Mouse (Mus musculus) CD4-positive naive resting alpha-beta T cell, adult 57 days (primary cell): ENCODE data around the gene Mgat1. TPM values are rescaled to one million over a fixed set of nuclear protein-coding genes. Genes with fewer than 3 reads are reported as not detected.

ENCODE experiments used
- total RNA-seq: library from RNA; stranded (reverse); gene quantifications from one replicate; pipeline ENCODE4 v1.2.4, GENCODE M21; 2023

The Mgat1 gene
- 52.8 TPM for total RNA-seq

DNA sequence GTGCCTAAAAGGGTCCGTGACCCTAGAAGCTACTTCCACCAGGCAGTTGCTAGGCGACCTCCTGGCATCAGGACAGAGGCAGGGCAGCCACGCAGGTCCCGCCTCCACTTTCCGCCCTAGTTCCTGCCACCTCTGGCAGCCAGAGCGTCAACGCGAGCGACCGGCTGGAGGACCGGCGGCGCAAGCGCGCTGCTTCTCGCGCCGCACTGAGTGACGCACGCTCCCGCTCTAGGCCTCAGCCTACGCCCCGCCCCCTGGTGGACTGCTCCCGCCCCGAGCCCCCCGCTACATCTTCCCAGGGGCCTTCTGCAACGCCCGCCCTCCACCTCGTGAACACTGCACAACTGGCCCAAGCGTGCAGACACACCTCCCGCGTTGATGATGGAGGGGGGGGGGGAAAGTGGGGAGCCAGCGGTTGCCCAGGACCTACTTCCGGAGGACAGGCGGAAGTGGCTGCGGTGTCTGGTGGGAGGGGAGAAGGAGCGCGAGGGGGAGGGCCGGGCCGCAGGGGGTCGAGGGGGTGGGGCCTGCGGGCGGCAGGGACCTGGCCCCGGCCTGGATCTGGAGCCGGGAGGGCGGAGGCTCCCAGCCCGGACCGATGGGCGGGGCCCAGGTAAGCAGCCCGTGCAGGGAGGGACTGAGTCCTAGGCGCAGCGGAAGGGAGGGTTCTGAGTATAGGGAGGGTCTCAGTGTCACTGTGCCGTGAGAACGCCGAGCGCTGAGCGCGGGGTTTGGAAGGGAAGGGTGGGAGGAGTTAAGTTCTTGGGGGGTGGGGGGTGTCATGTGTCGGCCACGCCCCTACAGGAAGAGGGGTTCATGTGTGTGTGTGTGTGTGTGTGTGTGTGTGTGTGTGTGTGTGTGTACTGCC, at the start of gene Mgat1:
TSS of gene Mgat1 (plus strand) at position 465 of the 868 bp plus-strand sequence.

DNA sequence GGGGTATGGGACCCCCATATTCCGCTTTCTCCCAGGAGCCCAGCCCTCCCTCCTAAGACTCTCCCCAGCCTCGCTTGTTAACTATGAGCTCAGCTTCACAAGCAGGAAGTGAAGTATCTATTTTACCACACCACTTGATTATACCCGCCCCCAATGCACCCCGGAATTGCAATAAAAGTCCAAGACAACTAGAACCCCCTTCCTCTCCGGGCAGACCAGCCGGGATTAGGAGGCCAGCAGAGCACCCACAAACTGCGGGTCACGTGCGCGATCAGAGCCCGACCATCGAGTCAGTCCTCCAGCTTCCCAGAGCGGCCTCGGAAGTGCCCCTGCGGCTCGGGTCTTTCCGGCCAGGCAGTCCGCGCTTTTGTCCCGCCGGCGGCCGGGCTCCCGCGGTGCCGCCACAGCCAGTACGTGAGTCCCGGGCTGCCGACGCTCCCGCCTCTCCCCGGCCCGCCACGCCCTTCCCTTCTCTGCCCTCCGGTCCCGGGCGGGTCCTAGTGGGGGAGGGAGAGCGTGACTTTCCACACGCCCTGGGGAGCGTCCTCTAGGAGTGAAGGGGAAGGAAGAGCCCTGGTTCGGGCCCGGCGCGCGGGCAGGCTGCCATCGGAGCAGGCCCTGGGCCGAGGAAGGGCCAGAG, 40.7 kb upstream of the Mgat1 start, which contains the start of gene Zfp62:
TSS of gene Zfp62 (plus strand) at position 164 of the 640 bp plus-strand sequence.

DNA sequence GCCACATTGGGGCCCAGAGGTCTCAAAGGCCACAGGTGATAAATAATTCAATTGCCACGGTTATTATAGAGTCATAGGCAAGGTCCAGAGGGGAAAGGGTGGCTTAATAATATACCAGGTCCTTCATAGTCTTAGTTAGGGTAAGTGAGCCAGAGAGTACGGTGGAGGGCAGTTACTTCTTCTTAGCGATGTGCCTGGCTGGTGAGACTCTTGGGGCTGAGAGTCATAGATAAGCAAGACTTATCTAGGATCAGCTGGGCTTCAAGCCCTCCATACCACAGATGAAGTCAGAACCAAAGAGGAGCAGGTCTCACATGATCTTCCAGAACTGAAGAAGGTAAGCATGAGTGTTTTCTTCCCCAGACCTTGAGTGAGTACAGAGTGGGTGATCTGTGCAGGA, 34.2 kb downstream of the Mgat1 start, which contains the start of gene Olfr1393:
TSS of gene Olfr1393 (plus strand) at position 83 of the 400 bp plus-strand sequence.

DNA sequence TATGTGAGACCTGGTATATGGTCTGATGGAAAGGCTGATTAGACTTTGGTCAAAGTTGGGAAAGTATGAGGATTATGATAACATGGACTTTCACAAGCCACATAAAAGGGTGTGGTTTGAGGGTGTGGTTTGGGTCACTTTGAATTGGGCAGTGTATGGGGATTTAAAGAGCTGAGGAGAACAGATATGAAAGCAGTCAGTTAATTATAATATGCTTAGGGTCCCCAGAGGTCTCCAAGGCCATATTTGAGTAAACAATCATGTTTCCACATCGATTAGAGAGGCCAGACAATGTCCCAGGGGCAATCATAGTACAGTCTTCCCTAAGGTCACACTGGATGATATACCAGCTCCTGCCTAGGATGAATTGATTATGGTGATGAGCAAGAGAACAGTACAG, 41.0 kb downstream of the Mgat1 start, which contains the start of gene Olfr1392:
TSS of gene Olfr1392 (plus strand) at position 301 of the 400 bp plus-strand sequence.

DNA sequence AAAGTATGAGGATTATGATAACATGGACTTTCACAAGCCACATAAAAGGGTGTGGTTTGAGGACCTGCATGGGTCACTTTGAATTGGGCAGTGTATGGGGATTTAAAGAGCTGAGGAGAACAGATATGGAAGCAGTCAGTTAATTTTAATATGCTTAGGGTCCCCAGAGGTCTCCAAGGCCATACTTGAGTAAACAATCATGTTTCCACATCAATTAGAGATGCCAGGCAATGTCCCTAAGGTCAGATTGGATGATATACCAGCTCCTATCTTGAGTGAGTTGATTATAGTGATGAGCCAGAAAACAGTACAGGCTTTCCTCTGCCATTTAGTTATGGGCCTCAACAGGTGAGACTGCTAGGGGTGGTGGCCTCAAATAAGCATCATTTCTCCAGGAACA, 60.5 kb downstream of the Mgat1 start, which contains the start of gene Olfr10:
TSS of gene Olfr10 (plus strand) at position 301 of the 400 bp plus-strand sequence.

Other genes with a start within 250 kb of the Mgat1 start
- gene 9930111J21Rik2, start 192.9 kb upstream of the Mgat1 start, total RNA-seq, result 78.9 TPM
- gene Tgtp2, start 180.0 kb upstream of the Mgat1 start, total RNA-seq, result 40.7 TPM
- gene Ifi47, start 167.6 kb upstream of the Mgat1 start, total RNA-seq, result 140 TPM
- not detected for gene Olfr1396, start 129.3 kb upstream of the Mgat1 start, total RNA-seq
- gene Olfr1395, start 101.9 kb upstream of the Mgat1 start, total RNA-seq, result not detected
- gene Olfr1394, start 89.8 kb upstream of the Mgat1 start, total RNA-seq, result not detected
- gene Btnl9, start 57.0 kb upstream of the Mgat1 start, total RNA-seq, result 0.89 TPM
- gene Zfp62, start 40.9 kb upstream of the Mgat1 start, total RNA-seq, result 94.6 TPM
- gene Olfr1393, start 34.1 kb downstream of the Mgat1 start, total RNA-seq, result 0.27 TPM
- not detected for gene Olfr1392, start 41.1 kb downstream of the Mgat1 start, total RNA-seq
- not detected for gene Olfr10, start 60.5 kb downstream of the Mgat1 start, total RNA-seq
- gene Olfr1391, start 78.6 kb downstream of the Mgat1 start, total RNA-seq, result not detected
- not detected for gene Olfr1390, start 91.0 kb downstream of the Mgat1 start, total RNA-seq
- gene Olfr1389, start 178.9 kb downstream of the Mgat1 start, total RNA-seq, result not detected
- 0.33 TPM for gene Olfr1388, start 192.4 kb downstream of the Mgat1 start, total RNA-seq
- not detected for gene Olfr1387, start 211.2 kb downstream of the Mgat1 start, total RNA-seq
- gene Olfr1386, start 220.9 kb downstream of the Mgat1 start, total RNA-seq, result not detected
- gene Olfr1385, start 244.9 kb downstream of the Mgat1 start, total RNA-seq, result not detected